Mouse (Mus musculus): Measurements from ENCODE around the gene Shank2. TPM values are rescaled to one million over a fixed set of nuclear protein-coding genes. Genes with fewer than 3 reads are reported as not detected.

The Shank2 gene
- polyA plus RNA-seq, 1 experiment from 2014 or later = 1.6 TPM

- H3K4me1 ChIP-seq (ENCODE audit: control insufficient read depth, insufficient read depth, low read length) = no peaks in the 10 kb centered on the region
- no peak overlapping the region for H3K4me3 ChIP-seq (replicated peaks; ENCODE audit: low read length)
- ATAC-seq (ENCODE audit: insufficient read depth, low FRiP score) = no peak
- no peaks in the 10 kb centered on the region for H3K36me3 ChIP-seq (ENCODE audit: control insufficient read depth, insufficient read depth, low read length)
- H3K9ac ChIP-seq (ENCODE audit: low read length) = no peak overlapping the region
- WGBS = 80% methylated on average over 6 of the region's 6 CpGs
- no peak overlapping the region for H3K27ac ChIP-seq (ENCODE audit: low read length)
- H3K4me2 ChIP-seq (ENCODE audit: low read depth, low read length) = no peak overlapping the region
- no peaks in the 10 kb centered on the region for H3K9me3 ChIP-seq (replicated peaks; ENCODE audit: control insufficient read depth, low read length)
- no peaks in the 10 kb centered on the region for H3K27me3 ChIP-seq (ENCODE audit: control insufficient read depth, insufficient read depth, low read length)
Observed at GRCm38 (mm10) chr7:144244203-144244602, 242.5 kb downstream of the Shank2 start.

DNA sequence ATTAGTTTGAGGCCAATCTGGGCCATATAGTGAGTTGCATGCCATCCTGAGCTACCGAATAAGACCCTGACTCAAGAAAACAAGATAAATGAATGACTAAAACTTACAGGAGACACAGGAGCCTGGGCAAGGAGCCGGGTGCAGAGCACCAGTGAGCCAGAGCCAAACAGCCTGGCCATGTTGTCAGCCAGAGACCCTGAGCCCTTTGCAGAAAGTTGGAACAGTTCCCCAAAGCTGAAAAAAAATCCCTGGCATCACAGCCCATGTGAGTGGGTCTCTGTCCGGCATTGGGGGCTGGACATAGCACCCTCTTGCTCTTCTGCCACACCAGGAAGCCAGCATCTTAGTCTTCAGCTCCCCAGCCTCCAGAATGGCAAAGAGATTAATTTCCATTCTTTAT, 244.5 kb downstream of the Shank2 start:
- Histone ChIP-seq H3K27ac (ENCODE audit: low read length) (no peak overlapping the region), H3K4me1 (ENCODE audit: control insufficient read depth, insufficient read depth, low read length) (no peaks in the 10 kb centered on the region), H3K36me3 (ENCODE audit: control insufficient read depth, insufficient read depth, low read length) (no peaks in the 10 kb centered on the region), H3K4me3 (replicated peaks; ENCODE audit: low read length) (no peak overlapping the region), H3K4me2 (ENCODE audit: low read depth, low read length) (no peak overlapping the region), H3K9ac (ENCODE audit: low read length) (no peak overlapping the region), H3K9me3 (replicated peaks; ENCODE audit: control insufficient read depth, low read length) (no peaks in the 10 kb centered on the region), H3K27me3 (ENCODE audit: control insufficient read depth, insufficient read depth, low read length) (no peaks in the 10 kb centered on the region)
- ATAC-seq (ENCODE audit: insufficient read depth, low FRiP score) = no peak
- 76% methylated on average over 3 of the region's 3 CpGs for WGBS

- no peak for ATAC-seq (ENCODE audit: insufficient read depth, low FRiP score)
Observed at GRCm38 (mm10) chr7:144248686-144249422, 247.1 kb downstream of the Shank2 start.

GRCm38 (mm10) chr7:144250791-144251190, 249.1 kb downstream of the Shank2 start:
- Histone ChIP-seq H3K4me1 (ENCODE audit: control insufficient read depth, insufficient read depth, low read length) (no peaks in the 10 kb centered on the region), H3K9ac (ENCODE audit: low read length) (no peak overlapping the region), H3K9me3 (replicated peaks; ENCODE audit: control insufficient read depth, low read length) (no peaks in the 10 kb centered on the region), H3K27ac (ENCODE audit: low read length) (no peak overlapping the region), H3K4me3 (replicated peaks; ENCODE audit: low read length) (no peak overlapping the region), H3K36me3 (ENCODE audit: control insufficient read depth, insufficient read depth, low read length) (no peaks in the 10 kb centered on the region), H3K27me3 (ENCODE audit: control insufficient read depth, insufficient read depth, low read length) (no peaks in the 10 kb centered on the region), H3K4me2 (ENCODE audit: low read depth, low read length) (no peak overlapping the region)
- no peak for ATAC-seq (ENCODE audit: insufficient read depth, low FRiP score)
- WGBS = 76% methylated on average over 4 of the region's 4 CpGs

More at GRCm38 (mm10) chr7:144248686-144249422, 247.1 kb downstream of the Shank2 start:
- H3K4me2 ChIP-seq (ENCODE audit: low read depth, low read length) = no peak overlapping the region
- no peaks in the 10 kb centered on the region for H3K36me3 ChIP-seq (ENCODE audit: control insufficient read depth, insufficient read depth, low read length)
- no peak overlapping the region for H3K9ac ChIP-seq (ENCODE audit: low read length)
- H3K4me1 ChIP-seq (ENCODE audit: control insufficient read depth, insufficient read depth, low read length) = no peaks in the 10 kb centered on the region
- H3K27me3 ChIP-seq (ENCODE audit: control insufficient read depth, insufficient read depth, low read length) = no peaks in the 10 kb centered on the region
- no peak overlapping the region for H3K27ac ChIP-seq (ENCODE audit: low read length)
- no peaks in the 10 kb centered on the region for H3K9me3 ChIP-seq (replicated peaks; ENCODE audit: control insufficient read depth, low read length)
- WGBS = 41% methylated on average over 2 of the region's 2 CpGs
- H3K4me3 ChIP-seq (replicated peaks; ENCODE audit: low read length) = no peak overlapping the region

- H3K27ac ChIP-seq (ENCODE audit: low read length) = no peak overlapping the region
- H3K4me2 ChIP-seq (ENCODE audit: low read depth, low read length) = no peak overlapping the region
- H3K36me3 ChIP-seq (ENCODE audit: control insufficient read depth, insufficient read depth, low read length) = no peaks in the 10 kb centered on the region
- no peaks in the 10 kb centered on the region for H3K4me1 ChIP-seq (ENCODE audit: control insufficient read depth, insufficient read depth, low read length)
- WGBS = 55% methylated on average over 6 of the region's 6 CpGs
- no peaks in the 10 kb centered on the region for H3K9me3 ChIP-seq (replicated peaks; ENCODE audit: control insufficient read depth, low read length)
- ATAC-seq (ENCODE audit: insufficient read depth, low FRiP score) = no peak
- no peak overlapping the region for H3K4me3 ChIP-seq (replicated peaks; ENCODE audit: low read length)
- no peak overlapping the region for H3K9ac ChIP-seq (ENCODE audit: low read length)
- no peaks in the 10 kb centered on the region for H3K27me3 ChIP-seq (ENCODE audit: control insufficient read depth, insufficient read depth, low read length)
Observed at GRCm38 (mm10) chr7:144251250-144251649, 249.5 kb downstream of the Shank2 start.

- Histone ChIP-seq H3K9ac (ENCODE audit: low read length) (no peak overlapping the region), H3K27me3 (ENCODE audit: control insufficient read depth, insufficient read depth, low read length) (no peaks in the 10 kb centered on the region), H3K36me3 (ENCODE audit: control insufficient read depth, insufficient read depth, low read length) (no peaks in the 10 kb centered on the region), H3K27ac (ENCODE audit: low read length) (no peak overlapping the region), H3K9me3 (replicated peaks; ENCODE audit: control insufficient read depth, low read length) (no peaks in the 10 kb centered on the region), H3K4me2 (ENCODE audit: low read depth, low read length) (no peak overlapping the region), H3K4me1 (ENCODE audit: control insufficient read depth, insufficient read depth, low read length) (no peaks in the 10 kb centered on the region), H3K4me3 (replicated peaks; ENCODE audit: low read length) (no peak overlapping the region)
- ATAC-seq (ENCODE audit: insufficient read depth, low FRiP score) = no peak
- WGBS = 30% methylated on average over 8 of the region's 8 CpGs
Observed at GRCm38 (mm10) chr7:144254674-144255246, 253.0 kb downstream of the Shank2 start.

- no peak overlapping the region for H3K4me2 ChIP-seq (ENCODE audit: low read depth, low read length)
- WGBS = 61% methylated on average over 7 of the region's 7 CpGs
- H3K4me3 ChIP-seq (replicated peaks; ENCODE audit: low read length) = no peak overlapping the region
- no peaks in the 10 kb centered on the region for H3K9me3 ChIP-seq (replicated peaks; ENCODE audit: control insufficient read depth, low read length)
- H3K27me3 ChIP-seq (ENCODE audit: control insufficient read depth, insufficient read depth, low read length) = no peaks in the 10 kb centered on the region
- no peak overlapping the region for H3K27ac ChIP-seq (ENCODE audit: low read length)
- no peaks in the 10 kb centered on the region for H3K36me3 ChIP-seq (ENCODE audit: control insufficient read depth, insufficient read depth, low read length)
- H3K9ac ChIP-seq (ENCODE audit: low read length) = no peak overlapping the region
- no peaks in the 10 kb centered on the region for H3K4me1 ChIP-seq (ENCODE audit: control insufficient read depth, insufficient read depth, low read length)
- no peak for ATAC-seq (ENCODE audit: insufficient read depth, low FRiP score)
Observed at GRCm38 (mm10) chr7:144257821-144258220, 256.1 kb downstream of the Shank2 start.

- WGBS = 45% methylated on average over 4 of the region's 4 CpGs
- no peak overlapping the region for H3K9ac ChIP-seq (ENCODE audit: low read length)
- no peak overlapping the region for H3K27ac ChIP-seq (ENCODE audit: low read length)
- no peaks in the 10 kb centered on the region for H3K9me3 ChIP-seq (replicated peaks; ENCODE audit: control insufficient read depth, low read length)
- H3K36me3 ChIP-seq (ENCODE audit: control insufficient read depth, insufficient read depth, low read length) = no peaks in the 10 kb centered on the region
- no peaks in the 10 kb centered on the region for H3K27me3 ChIP-seq (ENCODE audit: control insufficient read depth, insufficient read depth, low read length)
- no peak for ATAC-seq (ENCODE audit: insufficient read depth, low FRiP score)
- no peak overlapping the region for H3K4me3 ChIP-seq (replicated peaks; ENCODE audit: low read length)
- H3K4me1 ChIP-seq (ENCODE audit: control insufficient read depth, insufficient read depth, low read length) = no peaks in the 10 kb centered on the region
- no peak overlapping the region for H3K4me2 ChIP-seq (ENCODE audit: low read depth, low read length)
Observed at GRCm38 (mm10) chr7:144258332-144258731, 256.6 kb downstream of the Shank2 start.

DNA sequence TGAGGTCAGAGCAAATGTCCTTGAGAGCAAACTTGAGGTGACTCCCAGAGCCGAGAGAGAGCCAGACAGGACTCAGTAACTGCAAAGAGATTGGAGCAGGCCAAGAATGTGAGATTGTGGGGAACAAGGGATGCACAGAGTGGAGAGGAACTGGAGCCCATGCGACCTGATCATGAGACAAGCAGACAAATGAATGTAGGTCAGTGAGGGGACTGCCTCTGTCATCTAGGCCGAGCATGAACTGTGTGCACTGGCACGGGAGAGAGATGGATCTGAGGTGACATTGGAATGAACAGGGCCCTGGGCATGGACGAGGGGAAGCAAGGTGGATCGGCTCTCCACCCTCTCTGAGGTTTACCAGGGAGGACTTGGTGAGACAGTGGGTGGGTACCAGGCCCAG, 260.9 kb downstream of the Shank2 start:
- H3K36me3 ChIP-seq (ENCODE audit: control insufficient read depth, insufficient read depth, low read length) = no peaks in the 10 kb centered on the region
- H3K4me1 ChIP-seq (ENCODE audit: control insufficient read depth, insufficient read depth, low read length) = no peaks in the 10 kb centered on the region
- no peak for ATAC-seq (ENCODE audit: insufficient read depth, low FRiP score)
- H3K27ac ChIP-seq (ENCODE audit: low read length) = no peak overlapping the region
- H3K9me3 ChIP-seq (replicated peaks; ENCODE audit: control insufficient read depth, low read length) = no peaks in the 10 kb centered on the region
- no peak overlapping the region for H3K4me2 ChIP-seq (ENCODE audit: low read depth, low read length)
- no peaks in the 10 kb centered on the region for H3K27me3 ChIP-seq (ENCODE audit: control insufficient read depth, insufficient read depth, low read length)
- no peak overlapping the region for H3K4me3 ChIP-seq (replicated peaks; ENCODE audit: low read length)
- 69% methylated on average over 6 of the region's 6 CpGs for WGBS
- no peak overlapping the region for H3K9ac ChIP-seq (ENCODE audit: low read length)

Data from stomach, embryonic 16.5 days (tissue).